Mouse (Mus musculus): ENCODE results near the gene Ear14.
"Not testable (repeated sequence)": the region's sequence is repeated elsewhere in the genome, so short reads cannot be mapped to it uniquely, and the experiment has no call there.

Gene Ear14

DNA sequence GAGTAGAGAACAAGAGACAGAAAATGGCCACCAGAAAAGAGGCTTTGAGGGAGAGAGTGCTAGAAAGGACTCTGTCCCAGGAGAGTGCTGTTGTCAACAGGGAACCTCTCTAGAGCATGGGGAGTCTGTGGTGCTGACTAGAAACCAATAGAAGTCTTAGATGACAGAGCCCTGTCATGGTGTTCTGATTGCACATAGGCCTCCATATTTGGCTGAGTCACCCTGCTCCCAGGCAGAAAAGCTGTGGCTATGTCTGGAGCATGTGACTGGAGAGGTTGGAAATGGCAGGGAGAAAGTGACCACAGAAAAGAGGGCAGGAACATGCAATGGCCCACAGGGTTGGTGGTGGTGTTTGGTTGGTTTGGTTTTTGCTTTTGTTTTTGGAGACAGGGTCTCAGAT is 49.0 kb downstream of the Ear14 start:
- DNase-seq (ENCODE audit: low read depth) = not testable (repeated sequence)

- DNase-seq (ENCODE audit: low read depth) = no peak
These were observed 50.4 kb downstream of the Ear14 start for GRCm38 (mm10) chr14:51253569-51253968.

Measured in c-Kit-positive CD71-positive TER-119-negative erythroid progenitor cells, embryonic 14.5 days (primary cell).